Mouse (Mus musculus): Measurements from ENCODE around the gene Phtf2. TPM values are rescaled to one million over a fixed set of nuclear protein-coding genes. Genes with fewer than 3 reads are reported as not detected.

The Phtf2 gene
- polyA plus RNA-seq (2012; ENCODE audit: low replicate concordance) = 1.1 and 5.4 TPM in 2 replicates

GRCm38 (mm10) chr5:20881915-20882800 is at the start of gene Phtf2, which contains the start of gene Tmem60:
Phtf2 (minus strand) TSS chr5:20882124.
Tmem60 (plus strand) TSS chr5:20882191.

Other genes with a start within 250 kb of the Phtf2 start
- 1.6 and 5.9 TPM in 2 replicates for gene Tmem60, start 67 bp upstream of the Phtf2 start, polyA plus RNA-seq (2012; ENCODE audit: low replicate concordance)
- 18.4 and 20.8 TPM in 2 replicates for gene Rsbn1l, start 74.3 kb upstream of the Phtf2 start, polyA plus RNA-seq (2012; ENCODE audit: low replicate concordance)
- 11.0 and 49.4 TPM in 2 replicates for gene Ptpn12, start 173.8 kb upstream of the Phtf2 start, polyA plus RNA-seq (2012; ENCODE audit: low replicate concordance)